Mouse (Mus musculus) midbrain, embryonic 15.5 days (tissue): ENCODE measurements around the gene Dhfr. TPM values are rescaled to one million over a fixed set of nuclear protein-coding genes. Genes with fewer than 3 reads are reported as not detected.

Experiments
- ATAC-seq: fragments of 200-750 bp; cut with Nextera tagmentation; replicated peaks from 2 replicates; pipeline ENCODE4 v1.8.0; 2017; ENCODE audit warnings: moderate TSS enrichment
- H3K27ac ChIP-seq: fragments of 300-500 bp; sonication (generic); 2 replicates; pipeline ENCODE4 v1.5.1; 2015; ENCODE audit warnings: mild to moderate bottlenecking, inconsistent platforms
- H3K27me3 ChIP-seq: fragments of 300-500 bp; sonication (generic); replicated peaks from 2 replicates; pipeline ENCODE4 v1.6.1; 2015; ENCODE audit warnings: inconsistent platforms
- H3K36me3 ChIP-seq: fragments of 300-500 bp; sonication (generic); replicated peaks from 2 replicates; pipeline ENCODE4 v1.6.1; 2015; ENCODE audit warnings: inconsistent platforms
- H3K4me1 ChIP-seq: fragments of 300-500 bp; sonication (generic); 2 replicates; pipeline ENCODE4 v1.6.1; 2015; ENCODE audit warnings: inconsistent platforms
- H3K4me2 ChIP-seq: fragments of 300-500 bp; sonication (generic); 2 replicates; pipeline ENCODE4 v1.6.1; 2015; ENCODE audit warnings: inconsistent platforms, mild to moderate bottlenecking, moderate library complexity
- H3K4me3 ChIP-seq: fragments of 300-500 bp; sonication (generic); 2 replicates; pipeline ENCODE4 v1.5.1; 2015; ENCODE audit warnings: mild to moderate bottlenecking, inconsistent platforms
- H3K9ac ChIP-seq: fragments of 300-500 bp; sonication (generic); 2 replicates; pipeline ENCODE4 v1.6.1; 2015; ENCODE audit warnings: mild to moderate bottlenecking, inconsistent platforms
- H3K9me3 ChIP-seq: fragments of 300-500 bp; sonication (generic); 2 replicates; pipeline ENCODE4 v1.6.1; 2016; ENCODE audit warnings: inconsistent platforms
- WGBS: fragments of 180-500 bp; shearing (Covaris S2); methylation state at CpG from one replicate; pipeline ENCODE4 v1.1.7; 2015; ENCODE audit warnings: mixed read lengths; 5-methylcytosine and 5-hydroxymethylcytosine counted together
- polyA plus RNA-seq: library from polyadenylated mRNA; unstranded; fragments of >200 nt; fragmentation: Nextera tagmentation; extraction: Ambion mirVana; gene quantifications from 2 replicates; pipeline ENCODE4 v1.2.1, GENCODE M21; 2015

Dhfr gene
- 3.8 and 4.6 TPM in 2 replicates for polyA plus RNA-seq

GRCm38 (mm10) chr13:92354456-92355271 is at the start of gene Dhfr, which contains the start of gene Msh3:
Gene Dhfr (plus strand): TSS chr13:92354726.
Gene Msh3 (minus strand): TSS chr13:92355003.
- peak within 1 kb of the TSS; percentile 54 for H3K4me3 ChIP-seq
- no peaks in the 10 kb centered on the region for H3K9me3 ChIP-seq
- under 1% methylated on average over 76 of the region's 76 CpGs for WGBS
- peak within 1 kb of the TSS; percentile 95 for H3K4me2 ChIP-seq
- ATAC-seq, result peak; percentile 98
- peaks cover 17% of the 10 kb centered on the region for H3K4me1 ChIP-seq
- no peaks in the 10 kb centered on the region for H3K36me3 ChIP-seq
- H3K9ac ChIP-seq, result peak within 1 kb of the TSS; percentile 54
- H3K27me3 ChIP-seq, result no peaks in the 10 kb centered on the region
- peak within 1 kb of the TSS; percentile 87 for H3K27ac ChIP-seq

GRCm38 (mm10) chr13:92305680-92306079 is 48.8 kb upstream of the Dhfr start, which contains the start of gene Gm20379:
Gene Gm20379 (plus strand): TSS chr13:92305980.
- Histone ChIP-seq H3K27me3 (no peaks in the 10 kb centered on the region), H3K4me1 (no peaks in the 10 kb centered on the region), H3K9ac (no peak within 1 kb of the TSS), H3K9me3 (no peaks in the 10 kb centered on the region), H3K36me3 (0 out of 2 replicates have a peak, but pooled peaks cover 7% of the 10 kb centered on the region), H3K27ac (no peak within 1 kb of the TSS), H3K4me3 (no peak within 1 kb of the TSS), H3K4me2 (no peak within 1 kb of the TSS)
- 97% methylated on average over 11 of the region's 11 CpGs for WGBS
- no peak for ATAC-seq

- no peak overlapping the region for H3K4me3 ChIP-seq
- H3K9ac ChIP-seq, result no peak overlapping the region
- no peak for ATAC-seq
- H3K36me3 ChIP-seq, result 0 out of 2 replicates have a peak, but pooled peaks cover 5% of the 10 kb centered on the region
- H3K27me3 ChIP-seq, result no peaks in the 10 kb centered on the region
- H3K9me3 ChIP-seq, result no peaks in the 10 kb centered on the region
- H3K27ac ChIP-seq, result no peak overlapping the region
- 92% methylated on average over 5 of the region's 5 CpGs for WGBS
- H3K4me1 ChIP-seq, result no peaks in the 10 kb centered on the region
- no peak overlapping the region for H3K4me2 ChIP-seq
These were observed 39.9 kb upstream of the Dhfr start for GRCm38 (mm10) chr13:92314613-92315012.

- no peak overlapping the region for H3K4me2 ChIP-seq
- no peaks in the 10 kb centered on the region for H3K4me1 ChIP-seq
- no peak overlapping the region for H3K27ac ChIP-seq
- ATAC-seq, result no peak
- H3K9me3 ChIP-seq, result no peaks in the 10 kb centered on the region
- no peak overlapping the region for H3K4me3 ChIP-seq
- no peak overlapping the region for H3K9ac ChIP-seq
- WGBS, result 97% methylated on average over 5 of the region's 5 CpGs
- no peaks in the 10 kb centered on the region for H3K27me3 ChIP-seq
- H3K36me3 ChIP-seq, result 0 out of 2 replicates have a peak, but pooled peaks cover 9% of the 10 kb centered on the region
These were observed 33.8 kb upstream of the Dhfr start for GRCm38 (mm10) chr13:92320770-92321169.

- Histone ChIP-seq H3K9ac (no peak overlapping the region), H3K4me1 (no peaks in the 10 kb centered on the region), H3K27me3 (no peaks in the 10 kb centered on the region), H3K27ac (no peak overlapping the region), H3K4me3 (no peak overlapping the region), H3K36me3 (0 out of 2 replicates have a peak, but pooled peaks cover 9% of the 10 kb centered on the region), H3K9me3 (no peaks in the 10 kb centered on the region), H3K4me2 (no peak overlapping the region)
- no peak for ATAC-seq
- 83% methylated on average over 5 of the region's 5 CpGs for WGBS
These were observed 28.5 kb upstream of the Dhfr start for GRCm38 (mm10) chr13:92326030-92326429.

- no peak for ATAC-seq
- Histone ChIP-seq H3K4me3 (no peak overlapping the region), H3K9ac (no peak overlapping the region), H3K36me3 (0 out of 2 replicates have a peak, but pooled peaks cover 4% of the 10 kb centered on the region), H3K4me2 (no peak overlapping the region), H3K4me1 (no peaks in the 10 kb centered on the region), H3K27ac (no peak overlapping the region), H3K9me3 (no peaks in the 10 kb centered on the region), H3K27me3 (no peaks in the 10 kb centered on the region)
- 89% methylated on average over 2 of the region's 2 CpGs for WGBS
These were observed 26.5 kb upstream of the Dhfr start for GRCm38 (mm10) chr13:92328000-92328399.

- Histone ChIP-seq H3K4me2 (no peak overlapping the region), H3K9ac (no peak overlapping the region), H3K4me3 (no peak overlapping the region), H3K27me3 (no peaks in the 10 kb centered on the region), H3K4me1 (no peaks in the 10 kb centered on the region), H3K27ac (no peak overlapping the region), H3K9me3 (no peaks in the 10 kb centered on the region), H3K36me3 (no peaks in the 10 kb centered on the region)
- ATAC-seq, result no peak
- whole genome bisulfite sequencing, result 91% methylated on average over 3 of the region's 3 CpGs
These were observed 23.9 kb upstream of the Dhfr start for GRCm38 (mm10) chr13:92330621-92331020.

- Histone ChIP-seq H3K4me2 (no peak overlapping the region), H3K36me3 (no peaks in the 10 kb centered on the region), H3K9me3 (no peaks in the 10 kb centered on the region), H3K27ac (no peak overlapping the region), H3K4me3 (no peak overlapping the region), H3K4me1 (no peaks in the 10 kb centered on the region), H3K27me3 (no peaks in the 10 kb centered on the region), H3K9ac (no peak overlapping the region)
- WGBS, result 87% methylated on average over 15 of the region's 15 CpGs
- ATAC-seq, result no peak
These were observed 22.2 kb upstream of the Dhfr start for GRCm38 (mm10) chr13:92332103-92332879.

GRCm38 (mm10) chr13:92336857-92337256 is 17.7 kb upstream of the Dhfr start:
- H3K9me3 ChIP-seq, result no peaks in the 10 kb centered on the region
- no peaks in the 10 kb centered on the region for H3K27me3 ChIP-seq
- WGBS, result 96% methylated on average over 1 of the region's 1 CpGs
- H3K4me2 ChIP-seq, result no peak overlapping the region
- ATAC-seq, result no peak
- H3K27ac ChIP-seq, result no peak overlapping the region
- H3K36me3 ChIP-seq, result no peaks in the 10 kb centered on the region
- no peak overlapping the region for H3K9ac ChIP-seq
- no peaks in the 10 kb centered on the region for H3K4me1 ChIP-seq
- no peak overlapping the region for H3K4me3 ChIP-seq

GRCm38 (mm10) chr13:92337773-92338462 is 16.6 kb upstream of the Dhfr start:
- 70% methylated on average over 6 of the region's 6 CpGs for WGBS
- ATAC-seq, result no peak
- H3K4me2 ChIP-seq, result no peak overlapping the region

GRCm38 (mm10) chr13:92339787-92340186 is 14.7 kb upstream of the Dhfr start:
- Histone ChIP-seq H3K4me3 (no peak overlapping the region), H3K27me3 (no peaks in the 10 kb centered on the region), H3K9me3 (no peaks in the 10 kb centered on the region), H3K4me2 (no peak overlapping the region), H3K27ac (no peak overlapping the region), H3K9ac (no peak overlapping the region), H3K36me3 (peaks cover 5% of the 10 kb centered on the region; the same call in 1 of the 2 replicates), H3K4me1 (no peaks in the 10 kb centered on the region)
- ATAC-seq, result no peak
- 98% methylated on average over 3 of the region's 3 CpGs for WGBS

More at GRCm38 (mm10) chr13:92337773-92338462, 16.6 kb upstream of the Dhfr start:
- no peak overlapping the region for H3K9ac ChIP-seq
- H3K4me3 ChIP-seq, result no peak overlapping the region
- no peaks in the 10 kb centered on the region for H3K27me3 ChIP-seq
- no peak overlapping the region for H3K27ac ChIP-seq
- H3K9me3 ChIP-seq, result no peaks in the 10 kb centered on the region
- H3K36me3 ChIP-seq, result no peaks in the 10 kb centered on the region
- H3K4me1 ChIP-seq, result no peaks in the 10 kb centered on the region

GRCm38 (mm10) chr13:92344033-92344432 is 10.5 kb upstream of the Dhfr start:
- Histone ChIP-seq H3K4me2 (no peak overlapping the region), H3K36me3 (peaks cover 14% of the 10 kb centered on the region; the same call in 1 of the 2 replicates), H3K4me1 (no peaks in the 10 kb centered on the region), H3K9ac (no peak overlapping the region), H3K27me3 (no peaks in the 10 kb centered on the region), H3K27ac (no peak overlapping the region), H3K4me3 (no peak overlapping the region), H3K9me3 (no peaks in the 10 kb centered on the region)
- ATAC-seq, result peak; percentile 39; the same call in 1 of the 2 replicates
- 87% methylated on average over 8 of the region's 8 CpGs for WGBS
